Mouse (Mus musculus): ENCODE data around the gene Scn1b.

Gene Scn1b

DNA sequence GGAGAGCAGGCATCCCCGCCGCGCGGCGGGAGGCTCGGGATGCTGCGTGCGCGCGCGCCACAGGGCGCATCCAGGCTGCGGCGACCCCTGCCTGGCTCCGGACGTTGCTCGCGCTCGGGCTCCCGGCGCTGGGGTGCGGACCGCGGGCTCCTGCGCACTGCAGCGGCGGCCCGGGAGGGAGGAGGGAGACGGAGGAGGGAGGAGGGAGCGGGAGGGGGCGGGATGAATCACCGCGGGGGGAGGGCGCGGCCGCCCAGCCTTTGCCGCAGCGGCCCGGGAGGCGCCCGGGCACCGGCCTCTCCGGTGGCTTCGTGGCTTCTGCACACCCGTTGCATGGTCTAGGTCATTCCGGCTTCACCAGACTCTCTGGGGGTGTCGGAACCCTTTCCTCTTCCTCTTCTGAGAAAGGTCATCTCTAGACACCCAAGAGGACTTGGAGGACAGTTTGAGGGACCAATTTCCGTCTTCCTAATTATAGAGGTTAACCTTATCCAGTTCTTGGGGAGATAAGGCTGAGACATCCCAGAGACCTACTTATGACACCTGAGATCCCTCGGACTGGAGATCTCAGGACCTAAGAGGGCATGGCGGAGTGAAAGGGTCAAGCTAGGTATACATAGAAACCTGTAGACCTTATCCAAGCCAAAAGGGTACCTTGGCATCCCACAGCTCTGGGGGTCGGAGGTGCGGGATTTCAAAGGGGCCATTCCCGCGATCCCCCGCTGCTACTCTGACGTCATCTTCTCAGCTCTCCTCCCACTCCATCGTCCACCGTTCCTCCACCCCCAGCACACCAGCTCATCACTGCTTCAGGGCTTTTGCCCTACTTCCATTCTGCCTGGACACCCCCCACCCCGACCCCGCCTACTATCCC is at the start of gene Scn1b:
Gene Scn1b (minus strand): TSS at position 153 of the 874 bp plus-strand sequence.
- DNase-seq (ENCODE audit: low read depth, low spot score) = no peak

- no peak for DNase-seq (ENCODE audit: low read depth, low spot score)
These were observed 48.3 kb upstream of the Scn1b start for GRCm38 (mm10) chr7:31175096-31175495.

- DNase-seq (ENCODE audit: low read depth, low spot score) = no peak
These were observed 47.7 kb upstream of the Scn1b start for GRCm38 (mm10) chr7:31174466-31174865.

DNA sequence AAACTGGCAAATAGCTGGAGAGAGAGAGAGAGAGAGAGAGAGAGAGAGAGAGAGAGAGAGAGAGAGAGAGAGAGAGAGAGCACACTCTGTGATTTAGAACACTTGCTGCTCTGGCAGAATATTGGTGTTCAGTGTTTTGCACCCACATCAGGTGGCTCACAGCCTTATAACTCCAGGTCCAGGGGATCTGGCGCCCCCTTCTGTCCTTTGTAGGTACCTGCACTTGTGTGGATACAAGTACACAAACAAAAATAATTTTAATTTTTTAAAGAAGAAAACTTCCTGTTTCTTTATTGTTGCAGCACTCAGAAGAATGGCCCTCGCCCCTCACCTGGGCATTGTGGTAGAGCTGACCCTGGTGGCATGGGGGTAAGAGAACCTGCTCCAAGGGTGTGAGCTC is 45.4 kb upstream of the Scn1b start:
- DNase-seq (ENCODE audit: low read depth, low spot score) = no peak

GRCm38 (mm10) chr7:31170520-31170919 is 43.7 kb upstream of the Scn1b start:
- no peak for DNase-seq (ENCODE audit: low read depth, low spot score)

- DNase-seq (ENCODE audit: low read depth, low spot score) = no peak
These were observed 41.6 kb upstream of the Scn1b start for GRCm38 (mm10) chr7:31168412-31168811.

DNA sequence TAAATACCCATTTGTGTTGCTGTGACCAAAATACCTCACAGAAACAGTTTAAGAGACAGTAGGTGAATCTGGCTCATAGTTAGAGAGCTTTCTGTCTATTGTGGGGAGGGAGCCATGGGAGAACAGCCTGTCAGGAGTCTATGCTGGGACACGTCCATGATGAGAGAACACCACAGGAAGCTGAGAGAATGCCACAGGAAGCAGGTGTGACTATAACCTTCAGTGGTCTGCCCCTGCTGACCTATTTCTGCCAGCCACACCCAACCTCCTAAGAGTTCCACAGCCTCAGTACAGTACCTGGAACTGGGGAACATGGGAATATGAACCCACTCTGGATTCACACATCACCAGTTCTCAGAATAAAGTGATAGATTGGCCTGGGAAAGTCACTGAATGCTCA is 37.9 kb upstream of the Scn1b start:
- DNase-seq (ENCODE audit: low read depth, low spot score) = no peak

GRCm38 (mm10) chr7:31163666-31164577 is 37.1 kb upstream of the Scn1b start:
- DNase-seq (ENCODE audit: low read depth, low spot score) = no peak

- DNase-seq (ENCODE audit: low read depth, low spot score) = no peak
These were observed 35.5 kb upstream of the Scn1b start for GRCm38 (mm10) chr7:31162324-31162723.

- no peak for DNase-seq (ENCODE audit: low read depth, low spot score)
These were observed 35.0 kb upstream of the Scn1b start for GRCm38 (mm10) chr7:31161831-31162230.

DNA sequence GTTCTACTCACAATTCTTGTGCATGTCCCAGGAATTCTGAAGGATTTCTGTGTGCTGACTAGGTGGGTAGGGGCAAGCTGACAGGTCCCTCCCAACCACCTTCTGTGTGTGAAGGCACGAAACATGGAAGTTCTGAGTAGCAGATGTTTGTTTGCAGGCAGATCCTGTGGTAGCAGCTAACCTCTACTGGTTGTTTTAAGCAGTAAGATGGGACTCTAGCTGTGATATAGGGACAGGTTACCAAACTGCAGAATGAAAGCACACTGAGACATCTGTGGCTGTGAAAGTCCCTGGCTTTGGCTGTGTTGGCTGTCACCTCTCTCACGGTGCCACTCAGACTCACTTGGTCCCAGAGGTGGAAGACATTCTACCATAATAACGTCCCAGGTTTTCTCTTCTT is 34.4 kb upstream of the Scn1b start:
- no peak for DNase-seq (ENCODE audit: low read depth, low spot score)

DNA sequence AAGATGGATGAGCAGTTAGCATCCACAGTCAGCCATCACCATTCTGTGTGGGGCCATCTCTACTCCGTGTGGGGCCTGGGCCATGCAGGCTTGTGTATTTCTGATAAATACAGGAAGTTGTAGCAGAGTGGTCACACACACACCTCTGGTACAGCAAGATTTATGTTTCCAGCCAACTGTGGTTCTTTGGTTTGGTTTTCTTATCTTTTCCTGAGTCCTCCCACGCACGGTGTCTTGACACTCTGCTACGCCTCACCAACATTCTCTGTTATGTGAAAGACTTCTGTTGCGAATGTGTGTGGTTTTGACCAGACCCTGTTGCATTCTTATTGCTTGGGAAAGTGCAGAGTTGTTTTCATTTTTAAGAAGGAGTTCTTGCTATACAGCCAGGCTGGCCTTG is 34.0 kb upstream of the Scn1b start:
- DNase-seq (ENCODE audit: low read depth, low spot score) = no peak

DNA sequence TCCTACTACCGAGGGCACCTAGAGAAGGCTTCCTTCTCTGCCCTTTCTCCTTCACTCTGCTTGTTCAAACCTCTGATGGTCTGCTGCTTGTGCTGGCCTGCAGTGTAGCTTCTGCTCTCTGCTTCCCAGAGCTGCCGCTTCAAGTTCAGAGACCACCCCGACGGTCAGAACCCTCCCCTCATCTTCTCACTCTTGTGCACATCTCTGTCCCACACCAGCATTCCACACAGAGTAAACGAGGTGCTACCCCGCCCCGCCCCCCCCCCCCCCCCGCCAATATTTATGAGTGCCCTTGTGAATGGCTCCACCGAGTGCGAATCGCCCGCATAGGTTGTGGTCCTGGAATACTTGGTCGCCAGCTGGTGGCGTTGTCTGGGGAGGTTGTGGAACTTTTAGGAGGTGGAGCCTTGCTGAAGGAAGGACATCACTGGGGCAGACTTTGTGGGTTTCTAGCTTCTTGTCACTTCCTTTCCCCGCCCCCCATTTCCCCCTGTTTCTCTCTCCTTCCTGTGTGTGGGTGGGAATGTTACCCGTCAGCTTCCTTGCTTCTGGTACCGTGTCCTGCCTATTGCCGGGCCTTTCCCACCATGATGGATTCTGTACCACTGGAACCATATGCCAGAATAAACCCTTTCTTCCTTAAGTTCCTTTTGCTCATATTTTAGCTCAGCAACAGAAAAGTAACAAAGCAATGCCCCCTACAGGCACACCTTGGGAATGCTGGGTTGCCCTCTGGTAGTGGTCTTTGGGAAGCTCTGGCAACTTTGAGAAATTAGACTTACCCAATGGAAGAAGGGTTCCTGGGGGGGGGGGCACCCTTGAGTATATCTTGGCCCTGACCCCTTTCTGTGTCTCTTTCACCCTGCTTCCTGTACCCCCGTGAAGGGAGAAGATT is 29.5 kb upstream of the Scn1b start:
- no peak for DNase-seq (ENCODE audit: low read depth, low spot score)

GRCm38 (mm10) chr7:31155296-31156033 is 28.7 kb upstream of the Scn1b start, which contains the start of gene Gramd1a:
Gene Gramd1a (minus strand): TSS chr7:31155896.
- no peak for DNase-seq (ENCODE audit: low read depth, low spot score)

- DNase-seq (ENCODE audit: low read depth, low spot score) = no peak
These were observed 26.9 kb upstream of the Scn1b start for GRCm38 (mm10) chr7:31153536-31154320.

DNA sequence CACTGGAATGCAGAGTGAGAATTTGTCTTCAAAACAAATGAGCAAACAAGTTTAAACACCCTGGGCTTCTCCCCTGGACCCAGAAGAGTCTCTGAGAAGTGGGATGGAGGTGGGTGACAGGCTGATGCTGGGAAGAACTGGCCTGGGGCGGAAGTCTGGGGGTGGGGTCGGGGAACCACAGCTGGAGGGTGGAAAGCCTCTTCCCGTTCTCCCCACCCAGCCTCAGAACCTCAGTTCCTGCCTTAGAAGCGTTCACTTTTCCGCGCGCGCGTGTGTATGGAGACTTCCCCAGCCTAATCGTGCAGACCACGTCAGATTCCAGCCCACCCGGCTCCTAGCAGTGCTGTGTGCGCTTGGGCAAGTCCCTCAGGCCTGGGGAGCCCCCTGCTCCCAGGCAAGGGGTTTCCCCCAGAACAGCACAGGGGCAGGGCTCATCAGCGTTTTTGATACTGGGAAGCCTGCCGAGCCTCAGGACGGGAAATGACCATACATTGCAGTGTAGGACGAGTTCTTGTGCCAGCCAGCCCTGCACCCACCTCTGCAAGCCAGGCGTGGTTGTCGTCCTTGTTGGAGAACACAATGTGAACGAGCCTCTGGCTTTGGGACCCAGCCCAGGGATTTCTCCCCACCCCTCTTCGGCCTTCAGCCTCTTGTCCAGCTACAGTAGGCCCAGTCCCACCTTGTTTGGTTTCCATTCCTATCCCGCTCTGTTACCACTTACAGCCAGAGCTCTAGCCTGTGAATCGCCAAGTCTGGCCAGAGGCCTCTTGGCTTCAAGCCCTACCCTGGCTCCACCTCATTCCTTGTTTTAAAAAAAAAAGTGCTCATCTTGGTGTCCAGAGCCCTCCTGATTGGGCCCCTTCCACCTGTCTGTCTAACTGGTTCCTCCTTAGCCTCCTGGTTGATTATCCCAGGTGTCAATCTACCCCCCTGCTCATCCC is 24.8 kb upstream of the Scn1b start:
- no peak for DNase-seq (ENCODE audit: low read depth, low spot score)

- DNase-seq (ENCODE audit: low read depth, low spot score) = no peak
These were observed 23.9 kb upstream of the Scn1b start for GRCm38 (mm10) chr7:31150566-31151300.

Measured in retina, adult 2 months (tissue).